Mouse (Mus musculus): ENCODE results near the gene Cyp2c38. TPM values are rescaled to one million over a fixed set of nuclear protein-coding genes. Genes with fewer than 3 reads are reported as not detected.
"Not testable (repeated sequence)": the region's sequence is repeated elsewhere in the genome, so short reads cannot be mapped to it uniquely, and the experiment has no call there.

Cyp2c38 gene
- total RNA-seq (2014; fragmentation: Nextera tagmentation), result not detected in 2 replicates
- total RNA-seq (2017), result not detected in 2 replicates
- polyA plus RNA-seq (2012), result not detected in 2 replicates

DNA sequence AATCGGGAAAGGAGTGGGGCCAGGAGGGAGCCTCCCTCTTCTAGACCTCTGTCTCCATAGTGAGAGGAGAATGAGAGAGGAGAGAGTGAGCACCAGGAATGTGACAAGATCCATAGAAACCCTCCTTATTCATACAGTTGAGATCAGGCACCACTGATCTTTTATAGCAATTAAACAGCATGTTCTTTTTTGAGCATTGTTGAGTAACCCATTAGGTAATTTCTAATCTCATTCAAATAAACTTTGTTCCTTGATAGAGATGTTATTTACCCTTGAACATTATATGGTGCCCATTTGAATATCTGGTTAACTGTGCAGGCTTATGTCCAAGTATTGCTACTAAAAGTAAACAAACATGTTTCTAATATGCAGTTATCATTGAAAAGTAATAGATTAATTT lies at the start of gene Cyp2c38:
Gene Cyp2c38 (minus strand): TSS at position 135 of the 400 bp plus-strand sequence.
- TF ChIP-seq GATA2 (IDR thresholded peaks at IDR 0.05; ENCODE audit: borderline replicate concordance, low read depth, low read length), result no peak
- no peaks in the 10 kb centered on the region for H3K4me1 ChIP-seq (ENCODE audit: insufficient read depth, low read depth, low read length)
- no peaks in the 10 kb centered on the region for H3K36me3 ChIP-seq (replicated peaks)
- H3K9me3 ChIP-seq (replicated peaks), result no peaks in the 10 kb centered on the region
- DNase-seq (ENCODE audit: low spot score), result no peak
- no peak for ATAC-seq (ENCODE audit: extremely low read depth, insufficient number of reproducible peaks, low FRiP score, poor library complexity, severe bottlenecking)
- no peaks in the 10 kb centered on the region for H3K27me3 ChIP-seq (ENCODE audit: insufficient read depth, low read length)
- H3K4me3 ChIP-seq (ENCODE audit: low read depth, low read length), result no peak within 1 kb of the TSS

DNA sequence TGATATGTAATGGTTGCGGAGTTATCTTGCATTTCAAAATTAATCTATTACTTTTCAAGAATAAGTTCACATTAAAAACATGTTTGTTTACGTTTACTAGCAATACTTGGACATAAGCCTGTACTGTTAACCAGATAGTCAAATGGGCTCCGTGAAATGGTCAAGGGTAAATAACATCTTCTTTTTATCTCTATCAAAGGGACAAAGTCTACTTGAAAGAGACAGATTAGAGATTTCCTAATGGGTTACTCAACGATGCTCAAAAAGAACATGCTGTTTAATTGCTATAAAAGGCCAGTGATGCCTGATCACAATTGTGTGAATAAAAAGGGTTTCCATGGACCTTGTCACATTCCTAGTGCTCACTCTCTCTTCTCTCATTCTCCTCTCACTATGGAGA lies 47.7 kb upstream of the Cyp2c38 start, which contains the start of gene Cyp2c39:
Gene Cyp2c39 (plus strand): TSS at position 329 of the 400 bp plus-strand sequence.
- H3K4me1 ChIP-seq (ENCODE audit: insufficient read depth, low read depth, low read length), result no peaks in the 10 kb centered on the region
- TF ChIP-seq GATA1 (IDR thresholded peaks at IDR 0.05; ENCODE audit: borderline replicate concordance, low read length) (no peak), TAL1 (conservative IDR thresholded peaks at IDR 0.05; ENCODE audit: low read depth, low read length) (no peak), GATA2 (IDR thresholded peaks at IDR 0.05; ENCODE audit: borderline replicate concordance, low read depth, low read length) (no peak), POLR2AphosphoS5 (IDR thresholded peaks at IDR 0.05; ENCODE audit: insufficient replicate concordance, low read depth, low read length) (no peak), CTCF (IDR thresholded peaks at IDR 0.05; ENCODE audit: low read depth, low read length) (no peak)

GRCm38 (mm10) chr19:39509533-39509932 lies 46.7 kb upstream of the Cyp2c38 start:
- TF ChIP-seq GATA1 (IDR thresholded peaks at IDR 0.05; ENCODE audit: borderline replicate concordance, low read length), result no peak
- TF ChIP-seq GATA2 (IDR thresholded peaks at IDR 0.05; ENCODE audit: borderline replicate concordance, low read depth, low read length), result no peak
- no peak for TF ChIP-seq POLR2AphosphoS5 (IDR thresholded peaks at IDR 0.05; ENCODE audit: insufficient replicate concordance, low read depth, low read length)
- no peak for TF ChIP-seq TAL1 (conservative IDR thresholded peaks at IDR 0.05; ENCODE audit: low read depth, low read length)
- TF ChIP-seq CTCF (IDR thresholded peaks at IDR 0.05; ENCODE audit: low read depth, low read length), result no peak
- ATAC-seq (ENCODE audit: extremely low read depth, insufficient number of reproducible peaks, low FRiP score, poor library complexity, severe bottlenecking), result no peak
- no peaks in the 10 kb centered on the region for H3K9me3 ChIP-seq (replicated peaks)
- no peaks in the 10 kb centered on the region for H3K4me1 ChIP-seq (ENCODE audit: insufficient read depth, low read depth, low read length)
- no peak overlapping the region for H3K4me3 ChIP-seq (ENCODE audit: low read depth, low read length)
- H3K36me3 ChIP-seq (replicated peaks), result no peaks in the 10 kb centered on the region
- H3K27me3 ChIP-seq (ENCODE audit: insufficient read depth, low read length), result no peaks in the 10 kb centered on the region
- no peak for DNase-seq (ENCODE audit: low spot score)

More for the DNA sequence above, 47.7 kb upstream of the Cyp2c38 start, which contains the start of gene Cyp2c39:
- DNase-seq (ENCODE audit: low spot score) (no peak), ATAC-seq (ENCODE audit: extremely low read depth, insufficient number of reproducible peaks, low FRiP score, poor library complexity, severe bottlenecking) (no peak)
- Histone ChIP-seq H3K27me3 (ENCODE audit: insufficient read depth, low read length) (no peaks in the 10 kb centered on the region), H3K4me3 (ENCODE audit: low read depth, low read length) (no peak within 1 kb of the TSS), H3K9me3 (replicated peaks) (no peaks in the 10 kb centered on the region), H3K36me3 (replicated peaks) (no peaks in the 10 kb centered on the region)

DNA sequence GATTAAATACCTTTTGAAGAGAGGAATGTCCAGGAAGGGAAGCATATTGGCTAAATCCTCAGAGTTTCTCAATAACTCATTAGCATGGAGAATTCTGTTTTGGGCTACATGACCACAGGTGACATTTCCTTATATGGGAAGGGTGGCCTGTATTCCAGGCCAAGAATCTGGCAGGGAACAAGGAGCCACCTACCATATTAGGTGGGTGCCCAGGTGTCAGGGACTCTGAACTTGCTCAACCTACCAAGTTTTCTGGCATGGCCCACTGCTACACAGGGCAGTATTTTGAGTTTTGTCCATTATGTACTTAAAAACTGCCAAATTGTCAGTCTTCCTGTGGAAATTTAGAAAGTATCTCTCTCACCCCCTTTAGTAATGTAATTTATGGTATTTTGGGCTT lies 43.5 kb upstream of the Cyp2c38 start:
- H3K4me3 ChIP-seq (ENCODE audit: low read depth, low read length), result no peak overlapping the region
- no peaks in the 10 kb centered on the region for H3K9me3 ChIP-seq (replicated peaks)
- no peaks in the 10 kb centered on the region for H3K4me1 ChIP-seq (ENCODE audit: insufficient read depth, low read depth, low read length)
- H3K36me3 ChIP-seq (replicated peaks), result no peaks in the 10 kb centered on the region
- H3K27me3 ChIP-seq (ENCODE audit: insufficient read depth, low read length), result no peaks in the 10 kb centered on the region
- ATAC-seq (ENCODE audit: extremely low read depth, insufficient number of reproducible peaks, low FRiP score, poor library complexity, severe bottlenecking) (no peak), DNase-seq (ENCODE audit: low spot score) (no peak)
- TF ChIP-seq CTCF (IDR thresholded peaks at IDR 0.05; ENCODE audit: low read depth, low read length) (no peak), GATA2 (IDR thresholded peaks at IDR 0.05; ENCODE audit: borderline replicate concordance, low read depth, low read length) (no peak), TAL1 (conservative IDR thresholded peaks at IDR 0.05; ENCODE audit: low read depth, low read length) (no peak), POLR2AphosphoS5 (IDR thresholded peaks at IDR 0.05; ENCODE audit: insufficient replicate concordance, low read depth, low read length) (no peak), GATA1 (IDR thresholded peaks at IDR 0.05; ENCODE audit: borderline replicate concordance, low read length) (no peak)

- H3K36me3 ChIP-seq (replicated peaks); ATAC-seq (ENCODE audit: extremely low read depth, insufficient number of reproducible peaks, low FRiP score, poor library complexity, severe bottlenecking); H3K4me3 ChIP-seq (ENCODE audit: low read depth, low read length); H3K4me1 ChIP-seq (ENCODE audit: insufficient read depth, low read depth, low read length); H3K27me3 ChIP-seq (ENCODE audit: insufficient read depth, low read length); DNase-seq (ENCODE audit: low spot score); H3K9me3 ChIP-seq (replicated peaks): not testable (repeated sequence)
Observed at GRCm38 (mm10) chr19:39483961-39484360, 21.1 kb upstream of the Cyp2c38 start.

GRCm38 (mm10) chr19:39463923-39464322 lies 1.0 kb upstream of the Cyp2c38 start:
- DNase-seq (ENCODE audit: low spot score), result no peak
- H3K36me3 ChIP-seq (replicated peaks), result no peaks in the 10 kb centered on the region
- ATAC-seq (ENCODE audit: extremely low read depth, insufficient number of reproducible peaks, low FRiP score, poor library complexity, severe bottlenecking), result no peak
- H3K27me3 ChIP-seq (ENCODE audit: insufficient read depth, low read length), result no peaks in the 10 kb centered on the region
- no peaks in the 10 kb centered on the region for H3K4me1 ChIP-seq (ENCODE audit: insufficient read depth, low read depth, low read length)
- no peaks in the 10 kb centered on the region for H3K9me3 ChIP-seq (replicated peaks)
- no peak for TF ChIP-seq GATA1 (IDR thresholded peaks at IDR 0.05; ENCODE audit: borderline replicate concordance, low read length)
- TF ChIP-seq TAL1 (conservative IDR thresholded peaks at IDR 0.05; ENCODE audit: low read depth, low read length), result no peak
- no peak for TF ChIP-seq CTCF (IDR thresholded peaks at IDR 0.05; ENCODE audit: low read depth, low read length)
- no peak for TF ChIP-seq GATA2 (IDR thresholded peaks at IDR 0.05; ENCODE audit: borderline replicate concordance, low read depth, low read length)
- no peak for TF ChIP-seq POLR2AphosphoS5 (IDR thresholded peaks at IDR 0.05; ENCODE audit: insufficient replicate concordance, low read depth, low read length)
- H3K4me3 ChIP-seq (ENCODE audit: low read depth, low read length), result no peak overlapping the region

Other genes with a start within 250 kb of the Cyp2c38 start
- not detected in 2 replicates for gene Cyp2c29, start 193.7 kb downstream of the Cyp2c38 start, total RNA-seq (2014; fragmentation: Nextera tagmentation)
- 0.05 TPM in 1 of 2 replicates, not detected in the other for gene Cyp2c29, start 193.7 kb downstream of the Cyp2c38 start, total RNA-seq (2017)
- gene Cyp2c29, start 193.7 kb downstream of the Cyp2c38 start, polyA plus RNA-seq (2012), result not detected in 2 replicates
- not detected in 2 replicates for gene Cyp2c39, start 47.8 kb upstream of the Cyp2c38 start, total RNA-seq (2014; fragmentation: Nextera tagmentation)
- gene Cyp2c39, start 47.8 kb upstream of the Cyp2c38 start, total RNA-seq (2017), result 0.12 TPM in 1 of 2 replicates, not detected in the other
- gene Cyp2c39, start 47.8 kb upstream of the Cyp2c38 start, polyA plus RNA-seq (2012), result not detected in 2 replicates
- gene Cyp2c67, start 186.0 kb upstream of the Cyp2c38 start, total RNA-seq (2014; fragmentation: Nextera tagmentation), result not detected in 2 replicates
- gene Cyp2c67, start 186.0 kb upstream of the Cyp2c38 start, total RNA-seq (2017), result 0.05 TPM in 1 of 2 replicates, not detected in the other
- gene Cyp2c67, start 186.0 kb upstream of the Cyp2c38 start, polyA plus RNA-seq (2012), result not detected in 2 replicates

Measured in G1E (cell line).